Mouse (Mus musculus): ENCODE measurements around the gene Ebf4. TPM values are rescaled to one million over a fixed set of nuclear protein-coding genes. Genes with fewer than 3 reads are reported as not detected.
A peak's percentile ranks its signal among the peaks of the same experiment; 100 is the strongest.

Ebf4 gene
- polyA plus RNA-seq, 1 experiment from 2014 or later, result 0.58 TPM

DNA sequence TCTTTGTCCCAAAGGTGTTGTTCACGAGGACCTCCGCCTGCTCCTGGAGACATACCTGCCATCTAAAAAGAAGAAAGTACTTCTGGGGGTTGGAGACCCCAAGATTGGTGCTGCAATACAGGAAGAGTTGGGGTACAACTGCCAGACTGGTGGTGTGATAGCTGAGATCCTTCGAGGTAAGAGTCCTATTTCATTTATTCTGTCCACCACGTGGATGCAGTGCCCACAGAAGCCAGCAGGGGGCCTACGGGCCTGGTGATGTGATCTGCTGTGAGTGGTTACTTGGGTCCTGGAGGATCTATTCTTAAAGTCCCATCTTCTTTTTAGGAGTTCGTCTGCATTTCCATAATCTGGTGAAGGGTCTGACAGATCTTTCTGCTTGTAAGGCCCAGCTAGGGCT lies 19.3 kb upstream of the Ebf4 start:
- Histone ChIP-seq H3K36me3 (peaks cover 49% of the 10 kb centered on the region), H3K27ac (no peak overlapping the region), H3K4me2 (peak overlapping the region; percentile 84), H3K4me1 (replicated peaks) (peaks cover 33% of the 10 kb centered on the region), H3K4me3 (peak overlapping the region; percentile 100), H3K27me3 (no peaks in the 10 kb centered on the region), H3K9ac (no peak overlapping the region), H3K9me3 (replicated peaks) (no peaks in the 10 kb centered on the region)
- no peak for ATAC-seq (replicated peaks; ENCODE audit: insufficient number of reproducible peaks, insufficient read depth, low FRiP score, low read depth)
- 54% methylated on average over 6 of the region's 6 CpGs for WGBS

DNA sequence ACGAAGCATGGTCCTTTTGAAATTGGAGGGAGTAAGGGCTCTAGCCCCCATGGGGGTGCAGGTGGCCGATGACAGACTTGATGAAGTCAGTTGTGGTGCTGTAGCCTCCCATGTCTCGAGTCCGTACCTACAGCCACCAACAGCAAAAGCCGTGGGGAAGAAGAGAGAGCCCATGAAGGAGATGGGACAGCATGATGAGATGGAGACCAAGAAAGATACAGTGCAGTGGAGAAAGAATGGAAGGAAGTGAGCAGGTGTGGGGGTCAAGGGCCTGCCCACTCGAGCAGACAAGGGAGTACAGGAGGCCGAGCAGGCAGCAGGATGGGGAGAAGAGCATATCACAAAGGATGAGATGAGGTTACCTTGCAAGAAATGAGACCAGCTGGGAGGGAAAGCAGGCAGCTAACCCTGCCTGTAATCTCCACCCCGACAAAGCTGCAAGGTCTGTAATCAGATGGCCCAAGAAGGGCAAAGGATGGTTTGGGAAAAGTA lies 15.3 kb upstream of the Ebf4 start:
- 42% methylated on average over 8 of the region's 8 CpGs for WGBS
- no peak overlapping the region for H3K4me2 ChIP-seq
- no peak overlapping the region for H3K27ac ChIP-seq
- ATAC-seq (replicated peaks; ENCODE audit: insufficient number of reproducible peaks, insufficient read depth, low FRiP score, low read depth), result no peak
- H3K4me3 ChIP-seq, result no peak overlapping the region
- H3K4me1 ChIP-seq (replicated peaks), result peaks cover 34% of the 10 kb centered on the region
- peaks cover 65% of the 10 kb centered on the region for H3K36me3 ChIP-seq
- no peaks in the 10 kb centered on the region for H3K27me3 ChIP-seq
- H3K9me3 ChIP-seq (replicated peaks), result no peaks in the 10 kb centered on the region
- no peak overlapping the region for H3K9ac ChIP-seq

DNA sequence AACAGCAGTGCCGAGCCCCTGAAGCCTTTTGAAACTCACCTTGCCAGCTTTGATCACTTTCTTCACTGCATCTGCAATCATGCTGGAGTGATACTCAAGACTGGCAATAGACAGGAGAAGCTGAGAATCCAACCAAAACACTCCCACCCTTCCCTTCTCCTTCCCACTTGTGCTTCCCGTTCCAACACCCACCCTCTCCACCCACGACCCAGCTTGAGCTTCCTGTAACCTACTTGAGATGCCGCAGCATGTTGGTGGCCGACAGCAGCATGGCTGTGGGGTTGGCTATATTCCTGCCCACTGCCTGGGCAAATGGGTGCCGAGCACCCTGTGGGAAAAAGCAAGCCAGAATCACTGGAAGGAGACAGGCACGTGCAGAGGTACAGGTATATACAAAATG lies 14.7 kb upstream of the Ebf4 start:
- H3K27ac ChIP-seq, result no peak overlapping the region
- ATAC-seq (replicated peaks; ENCODE audit: insufficient number of reproducible peaks, insufficient read depth, low FRiP score, low read depth), result no peak
- peaks cover 31% of the 10 kb centered on the region for H3K4me1 ChIP-seq (replicated peaks)
- H3K4me3 ChIP-seq, result no peak overlapping the region
- H3K9me3 ChIP-seq (replicated peaks), result no peaks in the 10 kb centered on the region
- no peak overlapping the region for H3K4me2 ChIP-seq
- H3K9ac ChIP-seq, result no peak overlapping the region
- WGBS, result 53% methylated on average over 7 of the region's 7 CpGs
- peaks cover 65% of the 10 kb centered on the region for H3K36me3 ChIP-seq
- H3K27me3 ChIP-seq, result no peaks in the 10 kb centered on the region

DNA sequence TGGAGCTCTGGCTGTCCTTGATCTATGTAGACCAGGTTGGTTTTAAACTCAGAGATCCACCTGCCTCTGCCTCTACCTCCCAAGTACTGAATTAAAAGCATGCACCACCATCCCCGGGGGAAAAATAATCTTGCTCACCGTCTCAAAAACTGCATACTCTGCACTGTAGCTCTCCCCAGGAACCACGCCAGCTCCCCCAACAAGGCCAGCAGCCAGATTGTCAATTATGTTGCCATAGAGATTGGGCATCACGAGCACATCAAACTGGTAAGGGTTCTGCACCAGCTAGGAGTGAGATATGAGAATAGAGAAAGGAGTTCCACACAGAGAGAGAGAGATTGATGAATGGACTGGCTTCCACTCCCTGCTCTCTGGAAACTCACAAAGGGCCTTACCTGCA lies 14.2 kb upstream of the Ebf4 start:
- no peak for ATAC-seq (replicated peaks; ENCODE audit: insufficient number of reproducible peaks, insufficient read depth, low FRiP score, low read depth)
- WGBS, result 71% methylated on average over 4 of the region's 4 CpGs
- Histone ChIP-seq H3K27me3 (no peaks in the 10 kb centered on the region), H3K9me3 (replicated peaks) (no peaks in the 10 kb centered on the region), H3K27ac (no peak overlapping the region), H3K36me3 (peaks cover 61% of the 10 kb centered on the region), H3K4me1 (replicated peaks) (peaks cover 26% of the 10 kb centered on the region), H3K9ac (no peak overlapping the region), H3K4me2 (no peak overlapping the region), H3K4me3 (no peak overlapping the region)

DNA sequence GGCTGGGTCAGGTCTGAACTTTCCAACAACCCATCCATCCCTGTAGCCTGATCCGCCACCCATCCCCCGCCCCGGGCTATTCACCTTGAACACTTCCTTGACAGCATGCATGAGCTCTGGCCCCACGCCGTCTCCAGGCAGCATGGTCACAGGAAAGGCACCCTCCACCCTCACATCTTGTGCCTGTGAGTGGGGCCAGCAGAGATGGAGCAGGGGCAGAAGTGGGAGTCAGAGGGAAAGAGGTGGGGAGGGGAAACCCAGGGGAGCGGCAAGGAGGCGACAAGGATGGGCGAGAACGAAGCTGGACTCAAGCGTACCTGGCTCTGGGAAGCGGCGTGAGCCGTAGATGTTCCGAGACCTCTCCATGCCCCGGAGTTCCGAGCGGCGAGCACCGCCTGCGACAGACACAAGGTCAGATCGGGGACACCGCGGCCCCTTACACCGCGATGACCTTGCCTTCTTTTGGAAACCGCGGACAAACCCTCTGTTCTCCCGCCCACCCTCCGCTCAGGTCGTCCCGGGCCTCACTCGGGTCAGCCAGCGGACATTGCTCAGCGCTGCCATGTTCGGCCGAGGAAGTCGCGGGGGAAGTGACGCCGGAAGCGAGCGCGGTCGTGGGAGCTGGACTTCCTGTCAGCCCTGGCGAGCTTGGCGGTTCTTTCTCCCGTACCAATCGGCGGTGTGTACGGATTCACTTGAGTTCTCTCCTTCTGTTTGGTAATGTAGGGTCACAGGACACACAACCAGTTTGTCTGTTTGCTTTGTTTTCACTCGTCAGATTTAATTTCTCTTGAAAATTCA lies 10.9 kb upstream of the Ebf4 start, which contains the start of gene Idh3b:
Idh3b (minus strand) TSS at position 694 of the 801 bp plus-strand sequence.
- WGBS, result under 1% methylated on average over 51 of the region's 51 CpGs
- Histone ChIP-seq H3K4me1 (replicated peaks) (peaks cover 12% of the 10 kb centered on the region), H3K9ac (peak within 1 kb of the TSS; percentile 79), H3K36me3 (peaks cover 32% of the 10 kb centered on the region), H3K4me2 (peak within 1 kb of the TSS; percentile 86), H3K27ac (peak within 1 kb of the TSS; percentile 89), H3K4me3 (peak within 1 kb of the TSS; percentile 92), H3K27me3 (no peaks in the 10 kb centered on the region), H3K9me3 (replicated peaks) (no peaks in the 10 kb centered on the region)
- ATAC-seq (replicated peaks; ENCODE audit: insufficient number of reproducible peaks, insufficient read depth, low FRiP score, low read depth), result peak; percentile 89

DNA sequence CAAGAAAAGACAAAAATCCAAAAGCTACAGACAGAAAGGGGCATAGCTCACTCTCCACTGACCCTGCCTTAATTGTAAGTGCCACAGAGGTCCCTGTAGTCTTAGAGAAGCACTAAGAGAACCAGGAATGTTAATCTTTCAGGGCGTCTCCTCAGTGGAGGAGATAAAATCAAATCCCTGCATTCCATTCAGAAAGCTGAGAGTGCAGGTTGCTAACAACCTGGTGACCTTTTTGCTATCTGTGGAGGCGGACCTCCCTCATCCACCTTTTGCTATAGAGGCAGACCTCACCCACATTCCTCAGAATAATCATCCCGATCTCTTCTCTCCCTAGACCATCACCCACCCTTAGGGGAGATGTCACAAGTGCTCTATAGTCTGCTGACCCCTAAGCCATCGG lies 5.9 kb upstream of the Ebf4 start:
- Histone ChIP-seq H3K4me1 (replicated peaks) (peaks cover 4% of the 10 kb centered on the region; the same call in 1 of the 2 replicates), H3K4me3 (no peak overlapping the region), H3K36me3 (no peaks in the 10 kb centered on the region), H3K27me3 (peaks cover 16% of the 10 kb centered on the region), H3K27ac (no peak overlapping the region), H3K4me2 (no peak overlapping the region), H3K9ac (no peak overlapping the region), H3K9me3 (replicated peaks) (no peaks in the 10 kb centered on the region)
- 60% methylated on average over 4 of the region's 4 CpGs for WGBS
- no peak for ATAC-seq (replicated peaks; ENCODE audit: insufficient number of reproducible peaks, insufficient read depth, low FRiP score, low read depth)

DNA sequence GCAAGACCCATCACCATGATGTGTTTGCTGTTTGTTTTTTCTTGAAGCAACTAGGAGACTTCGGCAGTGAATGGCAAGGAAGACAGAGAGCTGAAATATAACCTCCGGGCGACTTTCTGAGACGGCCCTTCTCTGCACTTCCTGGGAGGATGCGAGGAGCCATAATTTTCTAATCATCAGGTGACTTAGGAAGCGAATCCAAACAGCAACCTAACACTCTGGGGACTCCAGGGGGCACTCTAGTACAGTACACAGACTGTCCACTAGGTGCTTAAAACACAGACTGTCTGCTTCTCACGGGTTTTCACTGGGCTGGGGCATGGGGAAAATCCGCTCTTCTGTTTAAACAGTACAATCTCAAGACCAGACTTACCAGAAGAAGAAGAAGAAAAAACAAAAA lies 3.5 kb upstream of the Ebf4 start:
- no peaks in the 10 kb centered on the region for H3K36me3 ChIP-seq
- H3K4me3 ChIP-seq, result no peak overlapping the region
- no peak overlapping the region for H3K9ac ChIP-seq
- no peaks in the 10 kb centered on the region for H3K9me3 ChIP-seq (replicated peaks)
- peak overlapping the region; percentile 19; the same call in 1 of the 2 replicates for H3K4me2 ChIP-seq
- peaks cover 34% of the 10 kb centered on the region for H3K27me3 ChIP-seq
- 11% methylated on average over 8 of the region's 8 CpGs for WGBS
- peaks cover 17% of the 10 kb centered on the region for H3K4me1 ChIP-seq (replicated peaks)
- 0 out of 2 replicates have a peak, but pooled peaks have one; percentile 41 for ATAC-seq (replicated peaks; ENCODE audit: insufficient number of reproducible peaks, insufficient read depth, low FRiP score, low read depth)
- H3K27ac ChIP-seq, result no peak overlapping the region

DNA sequence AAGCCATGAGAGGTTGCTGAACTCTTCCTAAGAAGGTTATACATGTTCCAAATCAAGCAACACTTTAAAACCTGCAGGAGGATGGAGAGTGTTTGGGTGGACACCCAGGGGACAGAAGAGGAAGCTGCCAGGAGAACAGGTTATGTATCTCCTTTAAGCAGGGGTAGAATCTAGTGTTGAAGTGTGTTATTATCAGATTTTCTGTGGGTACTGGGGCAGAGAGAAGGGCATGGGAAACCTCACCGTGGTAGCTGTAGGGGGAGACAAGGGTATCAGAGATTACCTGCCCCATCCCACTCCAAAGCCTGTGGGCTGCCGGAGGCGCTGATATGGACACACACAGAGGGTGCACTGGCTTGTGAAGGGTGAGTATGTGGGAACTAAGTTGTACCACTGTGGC lies 2.0 kb upstream of the Ebf4 start:
- no peak for ATAC-seq (replicated peaks; ENCODE audit: insufficient number of reproducible peaks, insufficient read depth, low FRiP score, low read depth)
- H3K4me3 ChIP-seq, result no peak overlapping the region
- 33% methylated on average over 3 of the region's 3 CpGs for WGBS
- H3K27ac ChIP-seq, result no peak overlapping the region
- no peak overlapping the region for H3K4me2 ChIP-seq
- H3K9me3 ChIP-seq (replicated peaks), result no peaks in the 10 kb centered on the region
- H3K36me3 ChIP-seq, result no peaks in the 10 kb centered on the region
- H3K4me1 ChIP-seq (replicated peaks), result peaks cover 17% of the 10 kb centered on the region
- peaks cover 49% of the 10 kb centered on the region for H3K27me3 ChIP-seq
- no peak overlapping the region for H3K9ac ChIP-seq

DNA sequence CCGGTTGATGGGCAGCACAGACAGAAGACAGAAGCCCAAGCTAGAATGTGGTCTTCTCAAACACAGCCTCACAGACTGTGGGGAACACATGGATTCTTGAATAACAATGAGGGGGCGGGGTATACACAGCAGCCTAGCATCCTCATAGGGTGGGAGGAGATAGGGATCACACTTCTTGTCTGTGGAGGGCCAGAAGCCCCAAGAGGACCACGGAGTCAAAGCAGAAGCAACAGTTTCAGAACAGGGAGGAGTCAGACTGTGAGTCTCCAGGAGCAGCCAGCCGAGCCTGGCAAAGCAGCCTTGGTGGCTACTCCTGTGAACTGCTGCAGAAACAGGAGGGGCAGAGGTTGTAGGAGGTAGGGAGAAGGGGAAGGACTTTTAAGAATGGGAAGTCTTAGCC lies 1.5 kb upstream of the Ebf4 start:
- H3K27ac ChIP-seq, result no peak overlapping the region
- no peaks in the 10 kb centered on the region for H3K36me3 ChIP-seq
- H3K4me1 ChIP-seq (replicated peaks), result peaks cover 17% of the 10 kb centered on the region
- no peak overlapping the region for H3K9ac ChIP-seq
- 1% methylated on average over 4 of the region's 4 CpGs for WGBS
- H3K4me2 ChIP-seq, result no peak overlapping the region
- no peaks in the 10 kb centered on the region for H3K9me3 ChIP-seq (replicated peaks)
- no peak for ATAC-seq (replicated peaks; ENCODE audit: insufficient number of reproducible peaks, insufficient read depth, low FRiP score, low read depth)
- H3K27me3 ChIP-seq, result peaks cover 54% of the 10 kb centered on the region
- H3K4me3 ChIP-seq, result no peak overlapping the region

DNA sequence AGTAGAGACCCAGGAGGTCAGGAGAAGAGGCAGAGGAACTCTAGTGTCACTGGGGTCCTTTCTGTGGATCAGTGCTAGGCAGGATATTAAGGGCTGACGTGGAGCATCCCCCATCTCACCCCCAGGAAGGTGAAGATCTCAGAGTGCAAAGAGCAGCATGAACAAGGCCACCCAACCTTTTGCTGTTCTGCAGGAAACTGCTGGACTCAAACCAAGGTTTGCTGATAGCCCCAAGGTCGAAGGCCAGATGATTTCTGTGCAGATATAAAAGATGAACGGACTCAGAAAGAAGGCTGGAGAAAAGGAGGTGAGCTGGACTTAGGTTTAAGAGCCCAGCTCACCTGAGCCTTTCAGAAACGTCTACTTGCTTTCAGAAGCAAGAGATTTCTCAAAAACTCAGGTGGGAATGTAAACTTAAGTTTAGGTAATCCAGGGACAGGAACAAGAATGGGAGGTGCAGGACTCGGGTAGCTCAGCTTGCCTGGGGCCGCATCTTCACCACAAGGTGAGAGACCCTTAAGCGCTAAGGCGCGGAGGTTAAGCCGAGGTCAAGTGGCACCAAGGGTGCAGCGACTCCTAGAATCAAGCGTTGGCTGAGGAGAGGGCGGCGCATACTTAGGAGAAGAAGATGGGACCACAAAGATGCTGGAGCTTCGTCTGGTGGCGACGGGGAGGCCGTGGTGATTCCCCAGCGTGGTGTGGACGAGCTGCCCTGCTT lies 592 bp upstream of the Ebf4 start:
- Histone ChIP-seq H3K36me3 (no peaks in the 10 kb centered on the region), H3K4me2 (peak overlapping the region; percentile 83), H3K4me1 (replicated peaks) (peaks cover 17% of the 10 kb centered on the region), H3K9me3 (replicated peaks) (no peaks in the 10 kb centered on the region), H3K9ac (peak overlapping the region; percentile 68), H3K4me3 (peak overlapping the region; percentile 76), H3K27ac (no peak overlapping the region), H3K27me3 (peaks cover 54% of the 10 kb centered on the region)
- ATAC-seq (replicated peaks; ENCODE audit: insufficient number of reproducible peaks, insufficient read depth, low FRiP score, low read depth), result no peak
- 9% methylated on average over 20 of the region's 20 CpGs for WGBS

DNA sequence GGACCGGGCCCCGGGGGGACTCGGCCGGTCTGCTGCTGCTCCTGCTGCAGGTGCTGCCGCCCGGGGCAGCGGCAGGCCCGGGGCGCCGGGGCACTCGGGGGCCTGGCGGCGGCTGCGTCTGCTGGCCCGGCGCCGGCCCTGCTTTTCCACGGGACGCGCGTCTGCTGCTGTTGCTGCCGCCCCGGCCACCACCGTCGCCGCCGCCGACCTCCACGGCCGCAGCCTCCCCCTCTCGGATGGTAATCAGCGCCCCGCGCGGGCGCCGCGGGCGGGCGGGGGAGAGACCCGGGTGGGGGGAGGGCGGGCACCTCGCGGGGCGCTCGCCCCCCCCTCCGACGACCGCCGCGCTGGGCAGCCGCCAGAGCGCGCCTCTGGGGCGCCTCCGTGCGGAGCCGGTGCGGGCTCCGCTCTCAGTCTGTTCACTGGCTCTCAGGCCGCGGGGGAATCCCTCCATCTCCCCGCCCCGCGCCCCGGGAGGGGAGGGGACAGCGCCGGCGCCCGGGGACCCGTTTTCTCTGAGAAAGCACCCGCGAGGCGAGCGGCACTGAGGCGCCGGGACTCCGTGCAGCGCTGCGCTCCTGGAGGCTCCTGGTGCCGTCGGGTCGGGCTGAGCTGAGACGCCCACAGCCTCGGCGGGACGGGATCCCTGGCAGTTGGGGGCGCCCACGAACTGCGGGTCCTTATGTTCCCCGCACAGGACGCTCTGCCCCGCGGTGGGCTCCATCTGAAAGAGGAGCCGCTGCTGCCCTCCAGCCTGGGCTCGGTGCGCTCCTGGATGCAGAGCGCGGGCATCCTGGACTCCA lies 563 bp downstream of the Ebf4 start:
- Histone ChIP-seq H3K4me3 (peak overlapping the region; percentile 76), H3K27me3 (peaks cover 54% of the 10 kb centered on the region), H3K4me2 (peak overlapping the region; percentile 83), H3K9ac (peak overlapping the region; percentile 68), H3K36me3 (no peaks in the 10 kb centered on the region), H3K4me1 (replicated peaks) (peaks cover 17% of the 10 kb centered on the region), H3K27ac (peak overlapping the region; percentile 35; the same call in 1 of the 2 replicates), H3K9me3 (replicated peaks) (no peaks in the 10 kb centered on the region)
- WGBS, result under 1% methylated on average over 64 of the region's 99 CpGs
- peak; percentile 43 for ATAC-seq (replicated peaks; ENCODE audit: insufficient number of reproducible peaks, insufficient read depth, low FRiP score, low read depth)

Data from heart, embryonic 15.5 days (tissue).